In the genomic region with DNA sequence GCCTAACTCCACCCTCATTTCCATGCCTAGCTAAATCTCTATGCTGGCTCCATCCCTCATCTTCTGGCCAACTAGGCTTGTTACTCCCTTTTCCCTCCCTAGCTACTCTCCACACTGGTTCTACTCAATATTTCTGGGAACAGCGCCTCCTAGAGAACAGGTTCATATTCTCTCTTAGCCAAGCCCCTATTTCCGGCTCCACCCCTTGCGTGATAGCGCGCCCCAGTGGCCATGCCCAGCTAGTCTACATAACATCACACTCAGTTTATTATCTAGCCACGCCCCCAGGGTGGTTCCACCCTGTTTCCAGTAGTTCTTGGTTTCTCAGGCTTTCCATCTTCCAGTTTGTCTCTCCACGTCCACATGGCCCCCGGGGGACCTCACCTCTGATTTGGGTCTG, we compare ENCODE assay signal across 8 mouse cellular contexts. TPM values are rescaled to one million over a fixed set of nuclear protein-coding genes. Genes with fewer than 3 reads are reported as not detected.
DNase-seq lines count a peak whose midpoint lies in the region; ATAC-seq lines count a peak whose summit lies in the region.

No protein-coding gene starts in this region.

- H3K9me3 ChIP-seq in hindbrain, embryonic 13.5 days, result no peaks in the 10 kb centered on the region

- no peak overlapping the region for H3K9ac ChIP-seq in hindbrain, embryonic 13.5 days

- ATAC-seq in hindbrain, embryonic 13.5 days (ENCODE audit: low FRiP score), result no peak

- H3K4me1 ChIP-seq in hindbrain, embryonic 13.5 days (replicated peaks), result peaks cover 28% of the 10 kb centered on the region

- peak; percentile 93 for DNase-seq in ZHBTc4 (ENCODE audit: low read depth, low spot score)
- peak; percentile 77 to 96 for DNase-seq in cerebellum, postnatal 14 days
- peak; percentile 66 to 78 for DNase-seq in frontal cortex, postnatal 10 days (ENCODE audit: low spot score in 2 of 2)
- DNase-seq in layer of hippocampus, postnatal 14 days (ENCODE audit: low spot score in 2 of 2), result peak; percentile 78 to 87
- peak; percentile 86 for DNase-seq in lung, postnatal 14 days
- peak; percentile 93 for DNase-seq in retina, postnatal 1 day
- DNase-seq in urinary bladder, postnatal 25 days (ENCODE audit: low spot score), result peak; percentile 78

- WGBS in hindbrain, embryonic 13.5 days, result 3% methylated on average over 8 of the region's 8 CpGs

- peaks cover 50% of the 10 kb centered on the region for H3K27me3 ChIP-seq in hindbrain, embryonic 13.5 days

- H3K36me3 ChIP-seq in hindbrain, embryonic 13.5 days, result peaks cover 29% of the 10 kb centered on the region

- no peak overlapping the region for H3K4me3 ChIP-seq in hindbrain, embryonic 13.5 days

- H3K27ac ChIP-seq in hindbrain, embryonic 13.5 days, result no peak overlapping the region

- H3K4me2 ChIP-seq in hindbrain, embryonic 13.5 days, result peak overlapping the region; percentile 76; the same call in 1 of the 2 replicates

RNA-seq across cellular contexts. Expression of a gene that starts 6.2 kb away (rescaled TPM):
- polyA plus RNA-seq in hindbrain, embryonic 13.5 days (2015; fragmentation: Nextera tagmentation; extraction: Ambion mirVana), result 0.31 TPM in 2 replicates
- total RNA-seq in layer of hippocampus, postnatal 14 days (2021), result under 1 TPM; 0.50 to 0.69 TPM

RNA-seq across cellular contexts. Expression of a gene that starts 7.7 kb away (rescaled TPM):
- polyA plus RNA-seq in hindbrain, embryonic 13.5 days (2015; fragmentation: Nextera tagmentation; extraction: Ambion mirVana), result 7.3 and 8.9 TPM in 2 replicates
- total RNA-seq in layer of hippocampus, postnatal 14 days (2021), result 10 to 100 TPM; 14.8 to 15.5 TPM

RNA-seq across cellular contexts. Expression of a gene that starts 25.5 kb away (rescaled TPM):
- 19.9 and 20.7 TPM in 2 replicates for polyA plus RNA-seq in hindbrain, embryonic 13.5 days (2015; fragmentation: Nextera tagmentation; extraction: Ambion mirVana)
- 100 to 1,000 TPM; 133 TPM for total RNA-seq in layer of hippocampus, postnatal 14 days (2021)

RNA-seq across cellular contexts. Expression of a gene that starts 29.1 kb away (rescaled TPM):
- 12.5 and 13.4 TPM in 2 replicates for polyA plus RNA-seq in hindbrain, embryonic 13.5 days (2015; fragmentation: Nextera tagmentation; extraction: Ambion mirVana)
- total RNA-seq in layer of hippocampus, postnatal 14 days (2021), result 100 to 1,000 TPM; 148 to 157 TPM

RNA-seq across cellular contexts. Expression of a gene that starts 54.2 kb away (rescaled TPM):
- 205 and 215 TPM in 2 replicates for polyA plus RNA-seq in hindbrain, embryonic 13.5 days (2015; fragmentation: Nextera tagmentation; extraction: Ambion mirVana)
- total RNA-seq in layer of hippocampus, postnatal 14 days (2021), result 100 to 1,000 TPM; 386 to 456 TPM
